Mouse (Mus musculus) naive thymus-derived CD4-positive, alpha-beta T cell, adult 2 months (primary cell): ENCODE data around the gene 4921524J17Rik.

Source experiments
- DNase-seq: peaks from one replicate; pipeline ENCODE4 v3.0.0-alpha.2; 2011; ENCODE audit warnings: low read depth

4921524J17Rik gene

GRCm38 (mm10) chr8:85380123-85380823 is 52.4 kb downstream of the 4921524J17Rik start:
- DNase-seq = no peak

DNA sequence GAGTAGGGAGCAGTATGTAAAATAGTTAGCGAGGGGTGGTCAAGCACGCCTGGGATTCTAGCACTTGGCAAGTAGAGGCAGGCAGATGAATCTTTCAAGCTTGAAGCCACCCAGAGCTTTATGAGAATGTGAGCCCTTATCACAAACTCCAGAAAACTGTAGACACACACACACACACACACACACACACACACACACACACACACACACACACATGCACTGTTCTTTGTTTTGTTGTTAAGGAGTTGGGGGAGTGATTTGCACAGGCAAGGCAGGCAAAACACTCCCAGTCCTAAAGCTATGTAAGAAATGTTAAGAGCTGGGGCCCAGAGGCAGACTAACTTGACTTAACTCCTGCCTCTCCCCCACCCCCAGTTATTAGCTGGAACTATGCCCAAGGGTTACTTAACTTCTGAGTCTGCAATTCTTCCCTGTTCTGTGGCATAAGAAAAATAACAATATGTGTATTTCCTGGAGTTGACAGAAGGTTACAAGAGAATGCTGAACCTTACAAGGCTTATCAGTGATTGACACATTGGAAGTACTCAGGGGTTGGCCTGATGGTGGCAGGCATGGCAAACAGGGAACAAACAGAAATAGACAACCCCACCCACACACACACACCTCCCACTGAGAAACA is 53.4 kb downstream of the 4921524J17Rik start:
- no peak for DNase-seq

- DNase-seq = no peak
Measured at GRCm38 (mm10) chr8:85376516-85376915, 56.1 kb downstream of the 4921524J17Rik start.

DNA sequence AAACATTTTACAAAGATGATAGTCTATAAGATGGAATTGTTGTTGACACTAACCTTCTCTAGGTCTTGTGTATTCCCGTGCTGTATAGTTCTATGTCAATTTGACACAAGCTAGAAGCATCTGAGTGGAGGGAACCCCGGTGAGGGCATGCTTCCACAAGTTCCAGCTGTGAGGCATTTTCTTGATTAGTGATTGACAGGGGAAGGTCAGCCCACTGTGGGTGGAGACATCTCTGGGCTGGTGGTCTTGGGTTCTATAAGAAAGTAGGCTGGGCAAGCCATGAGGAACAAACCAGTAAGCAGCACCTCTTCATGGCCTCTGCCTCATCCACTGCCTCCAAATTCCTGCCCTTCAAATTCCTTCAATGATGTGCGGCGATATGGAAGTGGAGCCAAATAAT is 58.3 kb downstream of the 4921524J17Rik start:
- no peak for DNase-seq

DNA sequence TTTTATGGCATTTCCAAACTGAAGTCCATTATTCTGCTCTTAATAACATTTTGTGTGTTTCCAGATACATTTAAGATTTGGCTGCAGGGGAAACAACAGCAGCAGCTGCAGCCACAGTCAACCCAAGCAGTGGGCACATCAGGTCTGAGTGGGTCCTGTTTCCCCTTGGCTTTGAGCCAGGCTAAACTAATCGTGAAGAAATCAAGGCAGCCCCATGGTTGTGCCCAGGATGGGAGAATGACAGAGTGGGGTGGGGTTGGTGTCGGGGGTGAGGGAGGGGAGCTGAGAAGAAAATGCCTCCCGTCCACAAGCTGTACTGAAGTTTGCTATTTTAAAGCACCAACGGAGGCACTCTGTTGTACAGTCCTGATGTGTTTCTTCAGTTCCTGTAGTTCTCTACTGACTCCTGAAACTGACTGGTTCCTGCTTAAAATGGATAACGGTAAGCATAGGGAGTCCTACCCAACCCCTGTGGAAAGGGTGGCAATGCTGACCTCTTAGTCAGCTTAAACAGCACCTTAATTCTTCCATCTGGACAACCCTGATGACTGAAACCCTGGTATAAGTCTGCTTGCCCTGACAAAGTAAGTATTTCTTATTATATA is 59.1 kb downstream of the 4921524J17Rik start:
- DNase-seq = no peak

DNA sequence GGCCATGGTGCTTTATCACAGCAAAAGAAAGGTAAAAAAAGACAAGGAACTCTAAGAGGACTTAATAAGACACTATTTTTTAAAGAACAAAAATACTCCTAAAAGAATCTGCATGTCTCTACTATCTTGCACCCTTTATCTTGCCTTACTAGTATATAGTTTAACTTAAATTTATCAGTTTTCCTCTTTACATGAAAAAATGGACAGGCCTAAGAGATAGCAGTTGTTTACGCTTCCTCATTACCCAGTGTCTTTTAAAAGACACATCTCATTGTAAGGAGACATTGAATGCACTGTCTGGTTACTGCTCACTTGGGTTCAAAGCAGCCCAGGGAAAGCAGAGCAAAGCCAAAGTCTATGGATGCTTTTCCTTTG is 60.2 kb downstream of the 4921524J17Rik start:
- no peak for DNase-seq

GRCm38 (mm10) chr8:85371736-85372464 is 60.7 kb downstream of the 4921524J17Rik start:
- DNase-seq = no peak

DNA sequence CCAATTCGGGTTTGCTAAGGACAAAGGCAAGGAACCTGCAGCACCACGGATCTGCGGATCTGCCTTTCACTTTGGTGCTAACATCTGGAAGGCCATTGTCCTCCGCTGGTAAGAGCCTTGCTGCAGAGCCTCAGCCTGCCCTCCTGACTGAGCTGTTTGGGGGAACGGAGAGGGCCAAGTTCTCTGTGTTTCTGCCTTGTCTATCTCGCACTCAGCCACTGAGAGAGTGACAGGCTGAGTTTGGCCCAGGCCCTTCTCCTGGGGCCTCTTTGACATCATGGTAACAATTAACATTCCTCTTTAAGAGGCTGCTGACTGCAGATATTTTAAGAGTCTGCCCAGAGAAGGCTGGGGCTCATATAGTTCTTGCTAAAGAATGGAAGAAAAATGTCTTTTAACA is 67.5 kb downstream of the 4921524J17Rik start:
- no peak for DNase-seq

DNA sequence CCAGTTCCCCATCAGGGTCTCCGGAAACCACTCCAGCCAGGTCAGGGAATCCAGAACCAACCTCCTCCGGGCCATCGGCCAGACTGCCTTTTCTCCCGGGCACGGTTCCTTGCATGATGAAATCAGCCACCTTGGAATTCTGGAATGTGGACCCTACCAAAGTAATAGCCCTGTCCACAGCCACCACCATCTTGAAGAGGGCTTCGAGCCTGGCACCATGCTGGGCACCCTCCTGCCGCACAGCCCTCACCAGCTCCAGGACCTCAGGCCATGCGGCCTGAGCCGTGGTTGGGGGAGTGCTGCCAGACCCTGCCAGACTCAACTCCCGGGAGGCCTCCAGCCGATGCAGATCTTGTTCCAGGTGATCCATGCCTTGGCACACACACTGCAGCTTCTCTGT is 68.0 kb downstream of the 4921524J17Rik start:
- DNase-seq = no peak

DNA sequence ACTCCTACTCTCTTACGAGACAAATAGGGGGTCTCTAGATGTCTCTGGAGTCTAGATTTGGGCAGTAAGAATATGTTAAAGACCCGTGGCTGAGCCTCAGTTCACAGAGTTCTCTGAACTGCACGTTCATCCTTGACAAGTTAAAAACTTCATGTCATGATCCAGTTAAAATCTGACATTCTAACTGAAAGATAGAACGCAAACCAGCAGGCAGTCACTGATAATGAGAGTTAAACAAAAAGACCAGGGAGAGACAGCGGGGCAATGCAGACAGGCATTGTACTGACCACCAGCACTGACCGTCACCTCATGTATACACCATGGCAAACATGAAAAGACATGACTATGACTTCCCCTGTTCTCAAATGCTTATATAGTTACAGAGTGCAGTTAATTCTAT is 69.2 kb downstream of the 4921524J17Rik start:
- DNase-seq = no peak

- DNase-seq = no peak
Measured at GRCm38 (mm10) chr8:85362211-85362610, 70.4 kb downstream of the 4921524J17Rik start.
